Mouse (Mus musculus) neutrophil, adult 65 days (primary cell): ENCODE results near the gene Mup13. TPM values are rescaled to one million over a fixed set of nuclear protein-coding genes. Genes with fewer than 3 reads are reported as not detected.

Source experiments
- total RNA-seq: library from RNA; stranded (reverse); gene quantifications from 2 replicates; pipeline ENCODE4 v1.2.4, GENCODE M21; 2023

The Mup13 gene
- not detected in 2 replicates for total RNA-seq

DNA sequence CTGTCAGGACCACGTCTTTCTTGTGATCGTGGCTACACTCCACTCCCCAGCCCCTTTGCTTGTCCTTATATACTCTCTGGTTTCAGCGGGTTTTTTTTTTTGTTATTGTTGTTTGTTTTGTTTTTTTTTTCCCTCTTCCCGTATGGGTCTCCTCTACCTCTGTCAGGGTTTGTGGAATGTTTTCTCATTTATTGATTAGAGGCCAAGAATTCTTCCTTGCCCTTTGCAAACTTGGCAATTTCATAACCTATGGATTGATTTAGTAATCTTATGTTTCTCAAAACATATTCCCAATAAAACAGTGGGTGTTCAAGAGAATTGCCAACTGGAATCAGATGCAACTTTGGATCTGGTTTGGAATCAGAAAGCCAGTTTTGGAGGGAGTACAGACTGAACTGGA is at the start of gene Mup13:
TSS of gene Mup13 (minus strand) at position 101 of the 400 bp plus-strand sequence.

Other genes starting within 250 kb of the Mup13 start
- gene Mup14, start 75.7 kb upstream of the Mup13 start, total RNA-seq = not detected in 2 replicates
- not detected in 2 replicates for gene Mup15, start 211.5 kb upstream of the Mup13 start, total RNA-seq